13 mouse cellular contexts compared by ENCODE assay signal in the genomic region with DNA sequence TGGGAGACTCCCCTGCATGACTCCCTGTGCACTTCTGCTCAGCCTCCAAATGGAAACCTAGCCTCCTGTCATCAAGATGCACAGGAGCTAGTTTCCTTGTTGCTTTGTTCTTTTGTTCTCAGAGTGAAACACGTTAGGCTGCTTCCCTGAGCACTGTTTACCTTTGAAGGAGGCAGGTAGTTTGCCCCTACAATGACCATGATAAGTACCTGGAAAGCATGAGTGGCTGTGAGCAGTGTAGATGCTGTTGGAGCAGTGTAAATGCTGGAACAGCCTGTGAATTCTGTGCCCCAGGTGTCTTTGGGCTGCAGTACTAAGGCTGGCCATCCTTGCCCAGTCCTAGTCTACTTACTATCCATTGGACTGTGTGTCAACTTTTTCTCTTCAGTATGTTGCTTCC.
"Had no signal": no experiment of that assay in that cellular context is flagged by ENCODE, and none has a peak within 500 bp of the region (broad histone marks: within the 10 kb centered on the region; RNA-seq: fewer than 3 reads in every experiment).

No protein-coding gene starts in this region.

- H3K36me3 ChIP-seq: limb, embryonic 15.5 days; midbrain, embryonic 12.5 days; neural tube, embryonic 13.5 days had no signal

- ATAC-seq: midbrain, embryonic 16.5 days had no signal

- H3K9me3 ChIP-seq: limb, embryonic 15.5 days; liver, embryonic 15.5 days; midbrain, embryonic 12.5 days; neural tube, embryonic 13.5 days had no signal

- DNase-seq: kidney, adult 18-20 months; kidney, postnatal 10 days; retina, postnatal 1 day; right cerebral cortex, postnatal 4 days; spleen, adult 18-20 months; thymus, adult 18-20 months; thymus, postnatal 14 days had no signal

- H3K4me2 ChIP-seq: limb, embryonic 15.5 days; liver, embryonic 15.5 days; midbrain, embryonic 12.5 days; neural tube, embryonic 13.5 days had no signal

- H3K27me3 ChIP-seq: limb, embryonic 15.5 days; liver, embryonic 15.5 days; midbrain, embryonic 12.5 days; neural tube, embryonic 13.5 days had no signal

- H3K27ac ChIP-seq: left cerebral cortex, adult 2 months; limb, embryonic 15.5 days; liver, embryonic 15.5 days; midbrain, embryonic 12.5 days; neural tube, embryonic 13.5 days had no signal

- H3K4me3 ChIP-seq: left cerebral cortex, adult 2 months; limb, embryonic 15.5 days; liver, embryonic 15.5 days; midbrain, embryonic 12.5 days; neural tube, embryonic 13.5 days had no signal

- H3K9ac ChIP-seq: limb, embryonic 15.5 days; liver, embryonic 15.5 days; midbrain, embryonic 12.5 days; neural tube, embryonic 13.5 days had no signal
